ENCODE assay signal across 23 mouse cellular contexts in the genomic region with DNA sequence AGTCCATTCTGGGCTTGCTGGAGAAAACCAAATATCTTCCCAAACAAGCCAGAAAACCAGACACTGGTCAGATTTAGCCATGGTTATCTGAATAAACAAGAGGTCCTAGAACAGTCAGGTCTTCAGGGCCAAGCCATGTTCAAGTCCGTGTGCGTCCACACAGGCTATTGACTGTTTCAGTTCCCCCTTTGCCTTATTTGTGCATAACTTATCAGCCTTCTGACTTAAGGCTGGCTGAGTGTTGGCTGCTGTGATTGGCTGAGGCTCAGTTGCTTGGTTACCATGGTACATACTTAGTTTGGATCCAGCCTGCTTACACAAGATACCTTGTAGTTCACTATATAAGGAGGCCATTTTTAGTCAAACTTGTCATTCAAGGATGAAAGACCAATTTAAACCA. TPM values are rescaled to one million over a fixed set of nuclear protein-coding genes. Genes with fewer than 3 reads are reported as not detected.
"Had no signal": no experiment of that assay in that cellular context is flagged by ENCODE, and none has a peak within 500 bp of the region (broad histone marks: within the 10 kb centered on the region; RNA-seq: fewer than 3 reads in every experiment).

No protein-coding gene starts in this region.

RNA-seq across cellular contexts. Expression of a gene that starts 32.1 kb away (rescaled TPM):
- total RNA-seq: layer of hippocampus, adult 18-20 months; layer of hippocampus, postnatal 14 days; left cerebral cortex, adult 8-10 months; left cerebral cortex, postnatal 14 days; left cerebral cortex, postnatal 4 days; megakaryocyte-erythroid progenitor cell, adult 5-6 weeks; monocyte, adult 5-6 weeks had no signal
- polyA plus RNA-seq: kidney, embryonic 16.5 days; limb, embryonic 12.5 days; limb, embryonic 15.5 days; liver, embryonic 11.5 days; liver, embryonic 14.5 days; liver, postnatal 0 days; lung, embryonic 14.5 days; lung, postnatal 0 days; macrophage; midbrain, embryonic 12.5 days; midbrain, embryonic 15.5 days; myocyte; neural tube, embryonic 14.5 days; stomach, embryonic 14.5 days; stomach, postnatal 0 days; thymus, adult 2 months had no signal

RNA-seq across cellular contexts. Expression of a gene that starts 41.2 kb away (rescaled TPM):
- total RNA-seq: layer of hippocampus, adult 18-20 months; layer of hippocampus, postnatal 14 days; left cerebral cortex, adult 8-10 months; left cerebral cortex, postnatal 14 days; left cerebral cortex, postnatal 4 days; megakaryocyte-erythroid progenitor cell, adult 5-6 weeks; monocyte, adult 5-6 weeks had no signal
- polyA plus RNA-seq: kidney, embryonic 16.5 days; limb, embryonic 12.5 days; limb, embryonic 15.5 days; liver, embryonic 11.5 days; liver, embryonic 14.5 days; liver, postnatal 0 days; lung, embryonic 14.5 days; lung, postnatal 0 days; macrophage; midbrain, embryonic 12.5 days; midbrain, embryonic 15.5 days; myocyte; neural tube, embryonic 14.5 days; stomach, embryonic 14.5 days; stomach, postnatal 0 days; thymus, adult 2 months had no signal

RNA-seq across cellular contexts. Expression of a gene that starts 57.2 kb away (rescaled TPM):
- total RNA-seq: layer of hippocampus, adult 18-20 months; left cerebral cortex, postnatal 14 days had no signal
- polyA plus RNA-seq: kidney, embryonic 16.5 days; limb, embryonic 12.5 days; liver, embryonic 11.5 days; liver, embryonic 14.5 days; liver, postnatal 0 days; lung, embryonic 14.5 days; lung, postnatal 0 days; macrophage; midbrain, embryonic 12.5 days; midbrain, embryonic 15.5 days; myocyte; neural tube, embryonic 14.5 days; stomach, embryonic 14.5 days had no signal
